Mouse (Mus musculus) lung, embryonic 16.5 days (tissue): Measurements from ENCODE around the gene Tmem14a. TPM values are rescaled to one million over a fixed set of nuclear protein-coding genes. Genes with fewer than 3 reads are reported as not detected.
"Not testable (repeated sequence)": the region's sequence is repeated elsewhere in the genome, so short reads cannot be mapped to it uniquely, and the experiment has no call there.

Experiments
- ATAC-seq: fragments of 200-750 bp; cut with Nextera tagmentation; 2 replicates; pipeline ENCODE4 v1.8.0; 2017; ENCODE audit warnings: low read depth, mild to moderate bottlenecking, moderate library complexity
- H3K27ac ChIP-seq: fragments of 300-500 bp; sonication (generic); 2 replicates; pipeline ENCODE4 v1.5.1; 2014; ENCODE audit warnings: mild to moderate bottlenecking, control low read depth, low read length
- H3K27me3 ChIP-seq: fragments of 300-500 bp; sonication (generic); 2 replicates; pipeline ENCODE4 v1.6.1; 2014; ENCODE audit warnings: low read depth, low read length, mixed read lengths; ENCODE audit not compliant: control insufficient read depth, insufficient read depth
- H3K36me3 ChIP-seq: fragments of 300-500 bp; sonication (generic); 2 replicates; pipeline ENCODE4 v1.6.1; 2014; ENCODE audit warnings: low read length; ENCODE audit not compliant: control insufficient read depth, insufficient read depth
- H3K4me1 ChIP-seq: fragments of 300-500 bp; sonication (generic); replicated peaks from 2 replicates; pipeline ENCODE4 v1.6.1; 2014; ENCODE audit warnings: low read length, mixed read lengths; ENCODE audit not compliant: control insufficient read depth, insufficient read depth
- H3K4me2 ChIP-seq: fragments of 300-500 bp; sonication (generic); 2 replicates; pipeline ENCODE4 v1.6.1; 2014; ENCODE audit warnings: low read depth, low read length, control low read depth
- H3K4me3 ChIP-seq: fragments of 300-500 bp; sonication (generic); 2 replicates; pipeline ENCODE4 v1.5.1; 2014; ENCODE audit warnings: mild to moderate bottlenecking, low read length, control low read depth
- H3K9ac ChIP-seq: fragments of 300-500 bp; sonication (generic); 2 replicates; pipeline ENCODE4 v1.6.1; 2014; ENCODE audit warnings: low read length, control low read depth
- H3K9me3 ChIP-seq: fragments of 300-500 bp; sonication (generic); 2 replicates; pipeline ENCODE4 v1.6.1; 2016; ENCODE audit warnings: low read length; ENCODE audit not compliant: control insufficient read depth
- WGBS: fragments of 180-500 bp; shearing (Covaris S2); extraction: QIAGEN DNeasy Blood & Tissue Kit; methylation state at CpG from one replicate; pipeline ENCODE4 v1.1.7; 2014; 5-methylcytosine and 5-hydroxymethylcytosine counted together
- polyA plus RNA-seq: library from polyadenylated mRNA; unstranded; fragments of >200 nt; fragmentation: Nextera tagmentation; extraction: Ambion mirVana; gene quantifications from 2 replicates; pipeline ENCODE4 v1.2.1, GENCODE M21; 2015

Tmem14a gene
- polyA plus RNA-seq, 1 experiment from 2014 or later: 10.3 TPM

GRCm38 (mm10) chr1:21262401-21262800 lies 44.0 kb downstream of the Tmem14a start:
- Histone ChIP-seq H3K4me2 (no peak overlapping the region), H3K4me3 (no peak overlapping the region), H3K9ac (no peak overlapping the region), H3K27me3 (no peaks in the 10 kb centered on the region), H3K4me1 (no peaks in the 10 kb centered on the region), H3K27ac (no peak overlapping the region), H3K9me3 (no peaks in the 10 kb centered on the region), H3K36me3 (no peaks in the 10 kb centered on the region)
- WGBS: 88% methylated on average over 5 of the region's 5 CpGs
- ATAC-seq: no peak

- no peak overlapping the region for H3K27ac ChIP-seq
- no peak for ATAC-seq
- H3K27me3 ChIP-seq: no peaks in the 10 kb centered on the region
- no peak overlapping the region for H3K4me3 ChIP-seq
- no peaks in the 10 kb centered on the region for H3K36me3 ChIP-seq
- no peak overlapping the region for H3K4me2 ChIP-seq
- WGBS: 66% methylated on average over 4 of the region's 4 CpGs
- H3K4me1 ChIP-seq: no peaks in the 10 kb centered on the region
- no peaks in the 10 kb centered on the region for H3K9me3 ChIP-seq
- no peak overlapping the region for H3K9ac ChIP-seq
Measured at GRCm38 (mm10) chr1:21263986-21264385, 45.6 kb downstream of the Tmem14a start.

DNA sequence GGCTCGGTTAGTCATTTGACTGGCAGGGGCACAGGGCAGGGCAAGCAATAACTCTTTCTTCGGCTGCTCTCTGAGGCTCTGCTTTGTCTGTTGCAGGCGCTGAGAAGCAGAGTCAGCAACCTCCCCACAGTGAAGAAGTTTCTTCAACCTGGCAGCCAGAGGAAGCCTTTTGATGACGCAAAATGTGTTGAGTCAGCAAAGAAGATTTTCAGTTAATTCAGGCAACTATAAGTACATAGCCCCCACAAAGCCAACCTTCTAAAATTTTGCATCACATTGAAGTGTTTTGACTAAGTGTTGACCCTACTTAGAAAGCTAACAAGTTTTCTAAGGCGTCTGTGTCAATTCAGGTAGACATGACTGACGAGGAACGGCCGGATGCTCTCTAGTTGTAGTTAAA lies 46.4 kb downstream of the Tmem14a start:
- Histone ChIP-seq H3K27me3 (no peaks in the 10 kb centered on the region), H3K36me3 (no peaks in the 10 kb centered on the region), H3K4me3 (no peak overlapping the region), H3K27ac (no peak overlapping the region), H3K9me3 (no peaks in the 10 kb centered on the region), H3K4me2 (no peak overlapping the region), H3K4me1 (no peaks in the 10 kb centered on the region), H3K9ac (no peak overlapping the region)
- ATAC-seq: no peak
- 71% methylated on average over 8 of the region's 8 CpGs for WGBS

DNA sequence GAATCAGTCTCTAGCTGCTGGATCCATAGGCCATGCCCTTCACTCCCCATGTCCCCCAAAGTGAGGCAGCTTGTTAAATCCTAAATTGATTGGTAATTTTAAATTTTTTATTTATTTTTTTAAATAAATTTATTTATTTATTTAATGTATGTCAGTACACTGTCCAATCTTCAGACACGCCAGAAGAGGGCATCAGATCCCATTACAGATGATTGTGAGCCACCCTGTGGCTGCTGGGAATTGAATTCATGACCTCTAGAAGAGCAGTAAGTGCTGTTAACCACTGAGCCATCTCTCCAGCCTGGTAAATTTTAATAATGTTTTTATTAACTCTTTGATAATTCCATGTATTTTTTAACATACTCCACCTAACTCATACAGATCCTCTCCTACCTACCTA lies 48.4 kb downstream of the Tmem14a start:
- H3K36me3 ChIP-seq: no peaks in the 10 kb centered on the region
- no peaks in the 10 kb centered on the region for H3K9me3 ChIP-seq
- no peak overlapping the region for H3K9ac ChIP-seq
- no peak overlapping the region for H3K4me3 ChIP-seq
- no peak overlapping the region for H3K27ac ChIP-seq
- H3K4me1 ChIP-seq: no peaks in the 10 kb centered on the region; the same call in 1 of the 2 replicates
- no peak overlapping the region for H3K4me2 ChIP-seq
- ATAC-seq: no peak
- H3K27me3 ChIP-seq: no peaks in the 10 kb centered on the region
- 58% methylated on average over 1 of the region's 1 CpGs for WGBS

DNA sequence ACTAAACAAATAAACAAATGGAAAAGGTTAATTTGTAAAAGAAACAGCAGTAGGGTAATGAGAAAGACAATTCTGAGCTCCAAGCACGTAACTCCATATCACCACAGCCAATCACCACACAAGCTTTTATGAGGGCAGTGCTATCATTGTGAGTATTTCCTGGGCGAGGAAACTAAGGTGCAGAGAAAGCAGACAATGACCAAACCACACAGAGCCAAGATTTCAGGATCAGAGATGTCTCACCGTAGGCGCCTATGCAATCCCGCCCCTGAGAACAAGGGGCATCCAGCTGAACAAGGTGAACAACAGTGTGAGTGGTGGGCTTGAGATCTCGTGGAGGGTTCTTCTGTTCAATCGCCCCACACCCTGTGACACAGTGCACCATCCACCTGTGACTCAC lies 49.1 kb downstream of the Tmem14a start:
- not testable (repeated sequence) for H3K4me1 ChIP-seq, H3K27ac ChIP-seq, H3K9ac ChIP-seq, H3K9me3 ChIP-seq, ATAC-seq, H3K36me3 ChIP-seq, H3K27me3 ChIP-seq, H3K4me3 ChIP-seq, H3K4me2 ChIP-seq
- 82% methylated on average over 6 of the region's 7 CpGs for WGBS

- peak overlapping the region; percentile 48 for H3K4me3 ChIP-seq
- peak overlapping the region; percentile 71 for H3K4me2 ChIP-seq
- peak overlapping the region; percentile 50 for H3K9ac ChIP-seq
- H3K27me3 ChIP-seq: no peaks in the 10 kb centered on the region
- H3K27ac ChIP-seq: peak overlapping the region; percentile 39
- H3K4me1 ChIP-seq: no peaks in the 10 kb centered on the region; the same call in 1 of the 2 replicates
- peak; percentile 94 for ATAC-seq
- H3K9me3 ChIP-seq: no peaks in the 10 kb centered on the region
- no peaks in the 10 kb centered on the region for H3K36me3 ChIP-seq
- WGBS: 17% methylated on average over 18 of the region's 18 CpGs
Measured at GRCm38 (mm10) chr1:21271343-21272055, 53.1 kb downstream of the Tmem14a start.

DNA sequence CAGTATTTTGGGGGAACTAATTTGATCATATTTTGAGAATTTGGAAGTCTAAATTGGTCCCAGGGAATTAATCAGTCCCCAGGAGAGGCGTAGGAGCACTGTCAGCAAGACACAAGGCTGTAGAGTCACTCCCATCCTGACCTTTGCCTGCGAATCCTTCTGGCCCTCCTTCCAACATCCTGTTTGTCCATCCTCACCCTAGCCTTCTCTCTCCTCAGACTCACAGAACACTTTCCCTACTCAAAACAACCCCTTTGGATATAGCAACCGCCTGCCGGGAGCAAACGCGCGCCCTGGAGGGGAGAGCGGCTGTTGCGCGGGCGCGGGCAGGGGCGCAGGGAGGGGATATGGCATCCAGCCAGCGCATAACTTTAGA lies 53.7 kb downstream of the Tmem14a start:
- WGBS: 12% methylated on average over 14 of the region's 14 CpGs
- H3K4me2 ChIP-seq: peak overlapping the region; percentile 71
- ATAC-seq: peak; percentile 46
- peak overlapping the region; percentile 48 for H3K4me3 ChIP-seq
- H3K36me3 ChIP-seq: no peaks in the 10 kb centered on the region
- no peaks in the 10 kb centered on the region for H3K27me3 ChIP-seq
- H3K9ac ChIP-seq: peak overlapping the region; percentile 50
- no peaks in the 10 kb centered on the region; the same call in 1 of the 2 replicates for H3K4me1 ChIP-seq
- no peaks in the 10 kb centered on the region for H3K9me3 ChIP-seq
- H3K27ac ChIP-seq: peak overlapping the region; percentile 39

DNA sequence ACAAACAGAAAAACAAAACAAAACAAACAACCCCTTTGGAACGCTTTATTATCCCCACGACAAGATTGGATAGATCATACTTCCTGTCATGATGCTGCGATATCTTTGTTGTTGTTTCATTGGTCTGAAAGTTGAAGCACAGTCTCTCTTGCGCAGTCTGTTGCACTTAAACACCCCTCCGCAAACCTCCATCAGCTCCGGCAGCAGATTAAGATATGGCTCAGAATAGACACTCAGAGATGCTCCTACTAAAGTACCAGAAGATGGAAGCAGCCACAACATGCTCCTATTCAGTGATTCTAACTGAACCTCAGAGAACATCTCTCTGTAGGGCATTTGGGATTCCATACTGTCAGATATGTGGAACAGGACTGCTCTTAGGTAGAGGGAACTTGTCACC lies 54.7 kb downstream of the Tmem14a start:
- ATAC-seq: no peak
- 86% methylated on average over 6 of the region's 6 CpGs for WGBS
- Histone ChIP-seq H3K36me3 (no peaks in the 10 kb centered on the region), H3K27me3 (no peaks in the 10 kb centered on the region), H3K27ac (no peak overlapping the region), H3K9me3 (no peaks in the 10 kb centered on the region), H3K4me2 (no peak overlapping the region), H3K4me1 (no peaks in the 10 kb centered on the region; the same call in 1 of the 2 replicates), H3K4me3 (no peak overlapping the region), H3K9ac (no peak overlapping the region)

DNA sequence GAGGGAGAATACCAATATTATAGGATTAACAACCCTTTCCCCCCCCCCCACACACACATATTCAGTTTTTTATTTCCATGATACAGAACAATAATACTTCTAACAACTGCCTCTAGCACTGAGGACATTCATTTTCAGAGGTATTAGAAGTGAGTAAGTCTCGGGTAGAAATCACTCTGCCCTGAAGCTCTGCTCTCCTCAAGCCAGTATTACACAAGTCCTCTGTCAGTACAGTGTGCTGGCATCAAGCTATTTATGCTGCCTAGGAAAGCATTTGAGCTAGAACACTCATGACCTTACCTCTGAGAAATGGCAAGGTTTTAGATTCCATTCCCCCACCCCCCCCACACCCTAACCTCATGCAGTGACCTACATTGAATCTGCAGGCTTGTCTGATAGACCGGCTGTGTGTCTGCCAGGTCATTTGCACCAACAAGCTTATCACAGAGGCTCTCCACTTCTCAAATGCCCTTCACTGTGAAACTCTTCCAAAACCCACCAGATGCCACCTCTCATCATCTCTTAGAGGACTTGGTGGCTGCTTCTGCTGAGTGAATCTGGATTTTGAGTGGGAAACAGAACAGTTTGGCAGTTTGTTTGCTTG lies 56.2 kb downstream of the Tmem14a start:
- Histone ChIP-seq H3K27ac (no peak overlapping the region), H3K27me3 (no peaks in the 10 kb centered on the region), H3K4me2 (no peak overlapping the region), H3K4me3 (no peak overlapping the region), H3K9me3 (no peaks in the 10 kb centered on the region), H3K9ac (no peak overlapping the region), H3K36me3 (no peaks in the 10 kb centered on the region), H3K4me1 (no peaks in the 10 kb centered on the region; the same call in 1 of the 2 replicates)
- ATAC-seq: no peak
- 59% methylated on average over 2 of the region's 2 CpGs for WGBS
